Mouse (Mus musculus) NIH3T3 (cell line): ENCODE measurements at regions not wholly inside any gene's neighbourhood (a gene's known extent, or its start where the extent isn't known, plus 50 kb on each side); places are given as distances from the start of the nearest gene placed in this dataset.

Experiments used
- DNase-seq: peaks from one replicate; pipeline ENCODE4 v3.0.0-alpha.2; 2012; ENCODE audit warnings: low read depth

DNA sequence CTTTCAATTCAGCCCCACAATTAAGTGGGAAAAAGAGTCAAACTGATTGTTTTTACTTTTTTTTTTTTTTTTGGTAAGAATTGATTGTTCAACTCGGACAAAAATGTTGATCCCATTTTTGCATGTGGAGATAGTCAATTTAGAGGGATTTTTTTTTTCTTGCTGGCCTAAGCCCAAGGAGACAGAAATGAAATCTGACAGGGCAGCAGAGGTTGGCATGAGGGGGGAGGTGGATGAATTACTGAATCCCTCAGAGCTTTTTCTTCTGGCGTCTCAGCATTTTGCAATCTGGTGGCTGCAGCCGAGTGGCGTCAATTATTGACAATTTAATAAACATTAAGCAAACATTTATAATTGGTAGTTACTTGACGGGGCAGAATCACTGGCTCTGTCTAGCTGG is 356.6 kb downstream of the Cd83 start:
- DNase-seq: no peak

DNA sequence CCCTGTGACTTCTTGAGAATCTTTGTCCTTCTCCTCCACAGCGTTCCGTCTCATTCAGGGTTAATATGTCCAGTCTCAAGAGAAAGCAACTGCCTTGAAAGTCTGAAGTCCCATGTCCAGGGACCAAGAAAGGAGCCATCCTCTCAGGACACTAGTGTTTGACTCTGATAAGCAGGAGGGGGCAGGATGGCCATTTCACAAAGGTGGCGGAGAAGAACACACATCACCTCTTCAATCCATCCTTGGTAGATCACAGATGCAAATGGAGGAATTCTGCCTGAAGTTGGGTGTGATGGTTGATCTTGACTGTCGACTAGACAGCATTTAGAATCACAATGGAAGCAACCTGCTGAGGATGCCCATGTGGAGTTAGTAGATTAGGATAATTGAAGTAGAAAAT is 360.9 kb downstream of the Cd83 start:
- DNase-seq: no peak

DNA sequence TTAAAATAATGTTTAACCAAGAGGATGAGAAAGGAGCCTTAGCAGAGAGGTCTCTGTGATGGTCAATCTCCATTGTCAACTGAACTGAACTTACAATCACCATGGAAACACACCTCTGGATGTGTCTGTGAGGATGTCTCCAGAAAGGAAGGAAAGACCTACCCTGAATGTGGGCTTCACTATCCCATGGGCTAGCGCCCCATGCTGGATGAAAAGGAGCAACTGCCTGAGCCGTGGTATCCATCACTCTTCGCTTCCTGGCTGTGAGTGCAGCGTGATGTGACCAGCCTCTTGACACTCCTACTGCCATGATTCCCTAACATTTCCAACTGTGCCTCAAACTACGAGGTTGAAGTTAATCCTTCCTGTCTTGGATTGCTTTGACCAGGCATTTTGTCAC is 363.3 kb downstream of the Cd83 start:
- no peak for DNase-seq

DNA sequence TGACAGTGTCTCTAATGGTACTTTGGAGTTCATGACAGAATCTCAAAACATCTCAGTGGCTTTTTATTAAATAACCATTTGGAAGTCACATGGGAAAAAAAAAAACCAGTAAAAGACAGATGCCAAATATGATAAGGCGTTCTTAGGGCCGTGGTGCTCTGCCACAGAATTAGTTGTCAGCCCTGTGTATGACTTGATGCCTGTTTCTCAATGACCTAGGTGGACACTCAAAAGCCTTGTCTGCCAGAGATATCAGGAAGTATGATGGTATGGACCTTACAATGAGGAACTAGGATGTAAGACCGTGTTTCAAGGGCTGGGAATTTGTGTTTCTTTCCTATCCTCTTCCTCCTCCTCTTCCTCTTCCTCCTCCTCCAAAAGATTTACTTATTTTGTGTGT is 364.9 kb downstream of the Cd83 start:
- DNase-seq: no peak

DNA sequence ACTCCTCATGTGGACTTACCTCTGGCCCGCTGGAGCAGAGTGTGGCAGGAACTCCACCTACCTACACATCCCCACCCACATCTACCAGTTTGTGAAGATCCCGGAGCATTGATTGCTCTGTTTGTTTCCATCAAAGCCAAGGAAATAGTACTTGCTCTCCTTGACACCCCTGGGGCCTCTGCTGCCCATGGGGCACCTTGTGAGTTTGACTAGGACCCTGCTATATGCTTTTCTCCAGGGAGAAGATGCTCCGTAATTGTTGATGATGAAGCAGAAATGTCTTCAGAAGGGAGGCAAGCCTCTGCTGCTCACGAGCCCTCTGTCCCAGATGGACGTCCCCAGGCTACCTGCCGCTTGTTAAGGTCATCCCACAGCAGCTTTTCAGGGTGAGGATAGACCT is 367.0 kb downstream of the Cd83 start:
- DNase-seq: no peak

DNA sequence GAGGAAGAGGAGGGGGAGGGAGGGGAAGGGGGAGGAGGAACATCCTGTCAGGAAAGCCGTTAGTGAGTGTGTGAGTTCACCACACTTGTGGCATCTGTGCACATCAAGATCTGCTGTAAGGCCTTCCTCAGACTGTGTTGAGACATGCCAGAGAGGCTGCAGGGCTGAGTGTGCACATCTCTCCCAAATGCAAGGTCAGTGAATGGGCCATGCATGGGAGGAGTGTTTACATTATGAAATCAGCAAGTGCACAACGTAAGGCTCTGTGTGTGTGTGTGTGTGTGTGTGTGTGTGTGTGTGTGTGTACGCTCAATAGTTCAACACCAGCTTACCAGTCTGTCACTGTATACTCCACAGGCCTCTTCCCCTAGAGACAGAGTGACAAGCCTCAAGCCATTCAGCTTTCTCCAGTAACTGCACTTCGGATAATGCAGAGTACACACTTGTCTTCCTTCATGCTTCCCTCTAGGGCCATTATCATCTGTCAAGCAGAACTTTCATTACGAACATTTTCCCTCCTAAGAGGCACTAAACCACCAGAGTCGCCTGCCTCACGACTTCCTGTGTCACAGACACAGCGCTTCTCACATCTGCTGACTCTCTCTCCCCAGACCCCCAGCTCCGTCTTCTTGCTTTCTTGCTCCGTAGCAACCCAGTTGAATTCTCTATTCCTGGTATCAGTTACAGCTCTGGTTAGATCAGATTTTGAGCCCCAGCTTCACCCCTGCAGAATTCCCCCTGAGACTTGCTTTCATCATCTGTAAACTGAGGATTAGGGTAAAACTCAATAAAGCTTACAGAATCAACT is 368.4 kb downstream of the Cd83 start:
- no peak for DNase-seq

DNA sequence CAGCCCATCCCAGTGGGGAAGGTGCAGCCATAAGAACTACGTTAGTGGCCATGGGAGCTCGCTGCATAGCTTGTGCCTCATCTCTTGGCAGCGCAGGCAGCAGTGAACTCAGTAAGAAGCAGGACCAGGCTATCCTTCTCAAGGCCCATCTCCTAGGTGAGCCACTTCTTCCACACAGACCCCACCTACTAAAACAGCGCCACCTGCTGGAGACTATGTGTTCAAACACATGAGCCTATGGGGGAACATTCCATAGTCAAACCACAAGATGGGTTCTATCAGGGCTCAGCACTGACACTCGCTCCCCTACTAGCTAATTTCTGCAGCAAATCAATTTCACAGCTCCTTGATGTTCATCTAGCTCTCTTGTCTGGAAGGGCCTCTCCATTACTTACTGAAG is 369.2 kb downstream of the Cd83 start:
- DNase-seq: no peak

DNA sequence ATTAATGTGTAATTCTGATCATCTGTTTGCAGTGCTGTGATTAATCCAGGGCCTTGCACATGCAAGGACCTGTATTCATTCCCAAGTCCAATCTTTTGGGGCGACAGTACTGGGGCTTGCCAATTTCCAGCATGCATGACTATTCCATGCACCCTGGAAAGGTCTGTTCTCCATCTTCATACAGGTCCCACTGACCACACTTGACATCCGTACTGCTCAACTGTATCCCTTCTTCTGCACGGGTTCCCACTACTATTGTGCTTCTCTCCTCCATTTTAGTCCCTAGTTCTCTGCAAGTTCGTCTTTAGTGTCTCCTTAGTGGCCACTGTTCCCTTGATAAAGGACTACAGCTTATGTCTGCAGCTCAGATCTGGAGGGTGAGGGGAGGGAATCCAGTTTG is 371.4 kb downstream of the Cd83 start:
- no peak for DNase-seq

DNA sequence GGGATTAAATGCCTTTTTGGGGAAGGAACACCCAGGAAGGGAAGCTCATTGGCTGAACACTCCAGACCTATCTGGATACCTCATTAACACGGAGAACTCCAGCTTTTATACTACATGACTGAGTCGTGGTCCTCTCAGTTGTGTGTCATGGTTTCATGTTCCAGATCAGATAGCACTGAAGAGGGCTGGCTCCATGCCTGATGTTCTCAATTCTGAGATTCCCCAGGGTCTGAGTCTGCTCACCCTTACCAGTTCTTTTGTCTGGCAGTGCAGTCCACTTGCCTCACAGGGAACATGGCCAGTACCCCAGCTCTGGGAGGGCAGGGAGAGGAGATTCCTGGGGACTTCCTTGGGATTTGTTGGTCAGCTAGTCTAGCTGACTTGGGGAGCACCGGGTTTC is 372.0 kb downstream of the Cd83 start:
- no peak for DNase-seq

DNA sequence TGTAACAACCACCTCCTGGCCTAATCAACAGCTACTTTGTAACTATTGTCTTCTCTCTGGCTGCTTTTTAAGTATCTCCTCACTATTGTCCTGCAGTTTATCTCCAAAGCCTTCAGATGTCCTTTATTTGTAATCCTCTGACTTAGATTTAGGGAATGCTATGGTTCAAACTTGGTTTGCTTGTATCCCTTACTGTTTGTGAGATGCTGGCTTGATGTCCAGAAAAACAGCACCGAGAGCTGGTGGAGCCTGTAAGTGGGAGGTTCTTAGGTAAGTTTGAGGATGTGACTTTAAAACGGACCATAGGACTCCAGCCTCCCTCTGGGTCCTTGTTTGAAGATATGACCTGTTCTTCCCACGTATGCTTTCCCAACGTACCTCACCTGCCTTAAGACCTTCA is 372.7 kb downstream of the Cd83 start:
- DNase-seq: no peak

DNA sequence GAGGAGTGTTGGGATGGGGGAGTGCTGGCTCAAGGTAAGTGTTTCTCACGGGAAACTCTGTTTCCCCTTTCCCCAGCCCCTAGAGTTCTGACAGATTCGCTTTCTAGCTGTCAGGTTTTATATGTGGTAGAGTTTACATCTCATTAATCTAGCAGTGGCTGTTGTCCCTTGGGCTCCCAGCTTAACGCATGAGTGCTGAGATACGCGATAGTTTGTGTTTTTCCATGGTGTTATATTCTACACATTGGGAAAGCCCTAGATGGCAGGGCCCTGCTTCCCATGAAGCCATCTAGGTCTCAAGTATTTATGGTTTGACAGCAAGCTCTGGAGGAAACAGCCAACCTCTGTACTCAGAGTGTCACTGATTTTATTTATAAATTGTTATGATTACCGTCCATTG is 373.8 kb downstream of the Cd83 start:
- DNase-seq: no peak

DNA sequence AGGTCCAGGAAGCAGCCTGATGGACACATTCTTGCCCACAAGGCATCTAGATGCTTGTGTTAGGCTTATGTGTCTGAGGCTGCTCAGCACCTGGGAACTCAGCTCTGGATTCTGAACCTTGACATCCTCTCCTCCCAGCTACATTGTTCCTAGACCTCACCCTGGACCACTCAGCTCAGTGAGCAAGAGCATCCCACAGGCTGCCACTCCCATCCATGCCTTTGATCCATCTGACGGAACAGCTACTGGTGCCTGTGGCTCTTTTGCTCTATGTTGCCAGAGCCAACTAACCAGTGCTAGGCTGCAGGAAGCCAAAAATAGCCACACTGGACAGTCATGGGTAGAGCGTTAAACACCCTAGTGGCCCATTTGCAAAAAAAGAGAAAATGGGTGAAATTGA is 374.8 kb downstream of the Cd83 start:
- DNase-seq: no peak

DNA sequence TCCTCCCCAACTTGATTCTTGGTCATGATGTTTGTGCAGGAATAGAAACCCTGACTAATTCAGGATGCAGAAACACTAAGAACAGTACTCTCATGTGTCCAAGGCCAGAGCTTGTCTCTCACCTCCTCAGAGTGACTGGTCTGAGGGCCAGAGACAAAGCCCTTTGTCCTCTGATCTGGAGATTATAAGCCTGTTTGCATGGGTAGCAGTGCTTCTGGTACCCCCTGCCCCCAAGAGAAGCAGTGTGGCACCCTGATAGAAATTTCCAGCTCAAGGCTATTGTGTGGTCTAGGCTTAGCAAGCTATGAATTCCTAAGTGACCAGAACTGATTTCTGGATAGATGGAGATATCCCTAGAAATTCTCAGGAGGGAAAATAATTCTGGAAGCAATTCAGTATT is 380.2 kb downstream of the Cd83 start:
- no peak for DNase-seq

DNA sequence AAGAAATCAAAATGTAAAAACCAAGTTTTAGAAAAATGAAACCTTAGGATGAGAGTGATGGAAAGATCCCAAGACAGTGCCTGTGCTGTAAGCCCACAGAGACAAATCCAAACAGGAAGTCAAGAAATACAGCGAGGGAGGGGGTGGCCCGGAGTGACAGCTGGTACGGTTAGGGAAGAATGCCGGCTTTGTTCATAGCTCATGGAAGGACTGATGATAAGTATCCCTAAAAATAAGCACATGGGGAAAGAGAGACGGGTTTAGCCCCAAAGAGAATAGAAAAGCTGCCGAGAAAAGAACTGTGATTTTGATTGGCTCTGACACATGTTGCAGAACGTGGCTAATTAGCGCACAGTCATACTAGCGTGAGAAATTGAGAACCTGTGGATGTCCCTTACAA is 382.6 kb downstream of the Cd83 start:
- no peak for DNase-seq

DNA sequence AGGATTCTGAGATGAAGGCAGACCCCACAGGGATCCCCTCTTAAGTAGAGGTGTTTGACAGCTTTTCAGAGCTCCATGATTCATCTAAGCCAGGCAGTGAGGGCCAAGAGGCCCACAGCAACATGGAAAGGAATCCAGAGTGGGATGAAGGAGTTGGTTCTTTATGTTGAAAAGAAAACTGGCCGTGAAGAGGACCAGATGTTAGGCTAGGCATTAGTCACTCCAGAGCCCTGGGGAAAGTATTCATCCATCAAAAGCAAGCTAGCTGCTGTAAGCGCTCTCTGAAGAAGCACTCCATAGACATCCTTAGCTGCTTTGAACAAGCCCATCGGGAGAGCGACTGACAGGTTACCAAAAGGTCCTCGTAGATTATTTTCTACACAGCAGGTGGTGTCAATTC is 383.6 kb downstream of the Cd83 start:
- DNase-seq: no peak

DNA sequence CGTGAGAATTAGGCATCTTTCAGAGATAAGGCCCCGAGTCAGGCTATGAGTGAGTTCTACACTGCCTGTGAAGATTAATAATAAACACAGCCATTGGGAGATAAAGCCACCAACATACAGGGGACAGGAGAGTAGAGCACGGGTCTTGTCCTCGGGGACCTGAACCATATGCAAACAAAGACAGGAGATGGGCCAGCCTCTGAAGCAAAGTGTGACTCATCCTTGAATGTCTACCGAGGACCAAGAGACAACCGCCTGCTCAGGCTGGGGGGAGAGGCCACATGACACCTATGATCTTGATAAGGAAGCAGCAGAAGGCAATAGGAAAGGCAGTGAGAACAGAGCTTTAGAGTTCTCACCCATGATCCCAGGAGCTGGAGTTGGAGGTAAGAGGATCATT is 387.1 kb downstream of the Cd83 start:
- DNase-seq: no peak

DNA sequence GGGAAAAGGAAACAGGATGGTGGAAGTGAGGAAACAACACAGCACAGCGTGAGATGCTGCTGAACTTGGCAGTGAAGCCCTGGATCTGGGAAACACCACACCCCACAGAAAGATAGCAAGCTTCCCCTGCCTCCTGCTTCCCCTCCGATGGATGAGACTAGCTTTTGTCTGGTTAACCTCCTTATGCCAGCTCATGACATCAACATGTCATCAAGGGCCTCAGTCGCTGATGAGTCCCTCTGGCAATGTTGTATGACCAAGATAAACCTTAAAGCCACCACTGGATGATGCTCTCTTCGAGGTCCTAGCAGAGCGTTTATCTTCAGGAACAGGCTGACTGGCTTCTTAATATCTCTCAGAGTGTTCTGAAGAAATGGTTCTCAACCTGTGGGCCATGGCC is 388.1 kb downstream of the Cd83 start:
- DNase-seq: no peak

DNA sequence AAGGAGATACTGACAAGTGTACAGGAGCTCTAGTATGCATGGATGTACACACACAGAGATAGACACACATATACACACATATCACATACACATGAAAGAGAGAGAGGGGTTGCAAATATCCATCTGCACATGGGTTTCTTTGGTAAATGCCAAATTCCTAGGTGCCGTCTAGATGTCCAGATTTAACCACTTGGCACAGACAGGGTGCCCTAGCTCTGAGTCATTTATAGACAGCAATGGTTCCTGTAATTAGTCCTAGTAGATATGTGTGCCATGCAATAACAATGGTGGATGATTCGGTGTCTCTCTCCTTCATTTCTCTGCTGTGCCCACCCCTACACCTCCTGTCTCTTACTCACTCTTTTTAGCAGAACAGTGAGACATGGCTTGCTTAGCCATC is 389.7 kb downstream of the Cd83 start:
- no peak for DNase-seq

DNA sequence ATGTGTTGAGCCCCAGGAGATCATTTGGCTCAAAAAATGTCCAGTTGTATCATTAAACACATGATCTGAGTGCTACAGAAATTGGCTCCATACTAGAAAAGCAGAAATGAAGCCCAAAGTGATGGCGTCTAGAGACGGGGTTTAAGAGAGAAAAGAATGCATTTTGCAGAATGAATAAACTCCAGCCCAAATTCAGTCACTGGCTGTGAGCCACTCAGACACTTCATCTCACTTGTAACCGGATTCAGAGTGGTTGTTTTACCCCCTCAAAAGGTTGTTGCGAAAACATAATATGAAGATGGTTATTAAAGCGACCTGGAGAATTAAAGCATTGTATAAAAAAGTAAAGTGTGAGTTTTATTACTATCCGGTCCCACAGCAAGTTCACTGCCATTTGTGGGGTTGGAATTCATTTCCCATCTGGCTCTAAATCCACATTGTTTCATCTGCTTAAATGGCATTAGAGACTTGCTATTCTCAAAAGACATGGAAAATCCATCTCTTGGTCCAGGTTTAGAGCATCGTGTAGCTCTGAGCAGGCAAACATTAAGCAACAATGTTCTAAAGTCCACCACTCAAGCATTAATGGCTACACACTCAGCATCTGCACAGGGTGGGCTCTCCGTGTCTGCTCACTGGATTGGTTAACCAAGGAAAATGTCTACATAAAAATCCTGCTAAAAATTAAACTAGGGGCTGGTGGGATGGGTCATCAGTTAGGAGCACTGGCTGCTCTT is 390.9 kb downstream of the Cd83 start:
- DNase-seq: no peak

DNA sequence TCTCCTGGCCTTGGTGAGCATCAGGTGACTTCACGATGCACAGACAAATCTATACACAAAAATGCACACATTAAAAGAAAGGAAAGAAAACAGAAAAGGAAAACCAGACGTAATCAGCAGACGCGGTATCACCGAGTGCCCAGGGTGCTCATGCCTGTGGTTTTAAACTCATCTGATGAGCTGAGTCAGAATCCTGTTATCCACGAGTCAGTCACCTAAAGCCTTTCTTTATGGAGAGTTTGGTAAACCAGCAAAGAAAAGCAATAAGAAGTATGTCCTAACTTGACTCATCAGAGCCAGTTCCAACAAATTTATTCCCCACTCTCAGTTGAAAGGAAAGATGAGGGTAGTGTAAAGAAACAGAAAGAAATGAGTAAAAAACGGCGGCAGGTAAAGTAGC is 391.5 kb downstream of the Cd83 start:
- no peak for DNase-seq

DNA sequence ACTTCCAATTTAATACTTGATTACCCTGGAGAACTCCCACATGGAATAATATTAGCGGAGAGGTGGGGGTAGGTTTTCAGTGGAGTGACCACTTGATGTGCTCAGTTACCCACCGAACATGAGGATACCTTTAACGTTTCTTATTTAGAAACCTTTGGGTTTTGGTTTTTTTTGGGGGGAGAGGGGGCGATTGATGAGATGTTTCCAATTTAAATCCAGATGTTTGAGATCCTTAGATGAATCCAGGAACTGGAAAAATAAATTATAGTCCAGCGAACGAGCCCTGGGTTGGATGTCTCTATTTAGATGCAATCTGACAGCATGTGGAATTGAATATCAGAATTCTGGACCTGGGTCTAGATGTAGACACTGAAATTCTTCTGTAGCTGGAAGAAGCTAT is 393.4 kb downstream of the Cd83 start:
- no peak for DNase-seq

DNA sequence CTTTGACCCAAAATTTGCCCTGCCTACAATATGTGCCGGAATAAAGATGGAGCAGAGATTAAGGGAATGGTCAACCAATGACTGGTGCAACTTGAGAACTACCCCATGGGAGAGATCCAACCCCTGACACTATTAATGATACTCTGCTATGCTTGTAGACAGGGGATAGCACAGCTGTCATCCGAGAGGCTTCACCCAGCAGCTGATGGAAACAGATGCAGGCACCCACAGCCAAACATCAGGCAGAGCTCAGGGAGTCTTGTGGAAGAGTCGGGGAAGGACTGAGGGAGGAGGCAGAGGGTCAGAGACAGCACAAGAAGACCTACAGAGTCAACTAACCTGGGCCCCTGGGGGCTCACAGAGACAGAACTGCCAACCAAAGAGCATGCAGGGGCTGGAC is 395.8 kb downstream of the Cd83 start:
- no peak for DNase-seq

DNA sequence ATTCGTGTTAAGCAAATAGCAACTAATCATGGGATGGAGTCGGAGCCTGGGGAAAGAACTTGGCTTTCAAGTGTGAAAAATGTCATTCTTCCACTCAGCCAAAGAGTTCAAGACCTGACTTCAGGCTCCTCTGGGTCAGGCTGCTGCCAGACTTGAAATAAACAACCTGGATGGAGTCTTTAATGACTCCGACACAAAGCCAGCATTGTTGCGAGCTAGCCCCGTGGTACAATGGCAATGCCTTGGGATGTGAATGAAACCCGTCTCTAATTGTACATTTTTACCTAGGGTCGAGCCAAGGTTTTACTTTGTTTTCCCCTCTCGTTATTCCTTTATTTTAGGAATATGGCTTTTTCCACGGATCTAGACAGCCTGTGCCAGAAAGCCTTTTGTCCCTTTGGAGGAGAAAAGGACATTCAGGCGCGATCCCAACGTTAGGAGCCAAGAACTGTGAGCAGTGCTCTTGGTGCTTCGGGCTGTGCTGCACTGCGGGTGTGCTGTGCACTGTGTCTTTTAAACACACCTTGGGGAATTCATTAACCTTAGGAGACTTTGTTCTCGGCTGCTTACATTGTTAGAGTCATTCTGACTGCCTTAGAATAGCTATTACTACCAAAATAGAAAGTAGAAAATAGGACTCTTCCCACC is 398.1 kb downstream of the Cd83 start:
- no peak for DNase-seq
